Mouse (Mus musculus) olfactory bulb, adult 2 months (tissue): ENCODE measurements around the gene Hoxb2.

Source experiments
- CTCF ChIP-seq: fragments of 200-500 bp; IDR thresholded peaks from 2 replicates; pipeline ENCODE4 v1.5.1; 2012; ENCODE audit warnings: low read depth, mild to moderate bottlenecking, low read length, moderate library complexity; ENCODE audit not compliant: insufficient read depth
- POLR2A ChIP-seq: fragments of 200-500 bp; IDR thresholded peaks from 2 replicates; pipeline ENCODE4 v1.6.1; 2012; ENCODE audit warnings: mild to moderate bottlenecking, low read depth, low read length, moderate library complexity; ENCODE audit not compliant: insufficient read depth

GRCm38 (mm10) chr11:96336597-96336996, 13.7 kb upstream of the Hoxb2 start:
- no peak for TF ChIP-seq CTCF
- no peak for TF ChIP-seq POLR2A
